Mouse (Mus musculus): ENCODE measurements around the gene Jmjd1c.

DNA sequence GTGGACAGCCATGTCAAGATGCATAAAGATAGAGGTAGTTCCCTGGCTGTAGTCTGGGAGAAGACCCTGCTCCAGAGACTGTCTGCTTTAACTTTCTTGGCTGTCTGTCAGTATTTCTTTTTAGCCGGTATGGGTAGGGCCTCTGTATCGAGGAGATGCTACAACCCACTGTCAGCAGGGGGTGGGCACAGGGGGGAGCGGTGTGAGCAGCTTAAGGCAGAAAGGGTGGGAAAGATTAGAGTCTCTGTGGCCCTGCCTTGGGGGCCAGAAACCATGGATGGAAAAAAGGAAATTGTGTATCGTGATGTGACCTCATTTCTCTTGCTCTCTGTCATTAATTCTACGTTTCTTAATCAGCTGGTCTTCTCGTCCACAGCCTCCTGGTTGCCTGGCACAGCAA is 10.5 kb downstream of the Jmjd1c start:
- TF ChIP-seq CTCF (IDR thresholded peaks at IDR 0.05; ENCODE audit: low read depth) (no peak), EP300 (IDR thresholded peaks at IDR 0.05; ENCODE audit: low read depth) (no peak)

All from liver, postnatal 0 days (tissue).